Mouse (Mus musculus) heart, postnatal 0 days (tissue): Measurements from ENCODE around the gene Cib4. TPM values are rescaled to one million over a fixed set of nuclear protein-coding genes. Genes with fewer than 3 reads are reported as not detected.

ENCODE experiments used
- ATAC-seq: fragments of 200-750 bp; cut with Nextera tagmentation; 2 replicates; pipeline ENCODE4 v1.8.0; 2017; ENCODE audit warnings: low read depth, moderate number of reproducible peaks, moderate library complexity; ENCODE audit not compliant: insufficient read depth
- DNase-seq: peaks from one replicate; pipeline ENCODE4 v3.0.0-alpha.2; 2016; ENCODE audit warnings: low spot score
- H3K27ac ChIP-seq: fragments of 300-500 bp; sonication (generic); 2 replicates; pipeline ENCODE4 v1.5.1; 2014; ENCODE audit warnings: low read depth, mild to moderate bottlenecking
- H3K27me3 ChIP-seq: fragments of 300-500 bp; sonication (generic); 2 replicates; pipeline ENCODE4 v1.6.1; 2014; ENCODE audit warnings: low read length, mixed read lengths; ENCODE audit not compliant: control insufficient read depth, insufficient read depth
- H3K36me3 ChIP-seq: fragments of 300-500 bp; sonication (generic); replicated peaks from 2 replicates; pipeline ENCODE4 v1.6.1; 2014; ENCODE audit warnings: low read length, mixed read lengths; ENCODE audit not compliant: control insufficient read depth, insufficient read depth
- H3K4me1 ChIP-seq: fragments of 300-500 bp; sonication (generic); 2 replicates; pipeline ENCODE4 v1.6.1; 2014; ENCODE audit warnings: antibody characterized with exemption; ENCODE audit not compliant: control insufficient read depth, insufficient read depth
- H3K4me2 ChIP-seq: fragments of 300-500 bp; sonication (generic); 2 replicates; pipeline ENCODE4 v1.6.1; 2014; ENCODE audit warnings: low read depth, mild to moderate bottlenecking, low read length, moderate library complexity
- H3K4me3 ChIP-seq: fragments of 300-500 bp; sonication (generic); 2 replicates; pipeline ENCODE4 v1.5.1; 2014; ENCODE audit warnings: low read depth, low read length
- H3K9ac ChIP-seq: fragments of 300-500 bp; sonication (generic); replicated peaks from 2 replicates; pipeline ENCODE4 v1.6.1; 2014; ENCODE audit warnings: low read depth, low read length, mixed read lengths
- H3K9me3 ChIP-seq: fragments of 300-500 bp; sonication (generic); replicated peaks from 2 replicates; pipeline ENCODE4 v1.6.1; 2016; ENCODE audit warnings: low read length; ENCODE audit not compliant: control insufficient read depth
- CTCF ChIP-seq: IDR thresholded peaks from 2 replicates; pipeline ENCODE4 v1.5.1; 2016; ENCODE audit warnings: antibody characterized with exemption, control low read depth, low read depth
- EP300 ChIP-seq: IDR thresholded peaks from 2 replicates; pipeline ENCODE4 v1.6.1; 2016; ENCODE audit warnings: antibody characterized with exemption, low read depth
- WGBS: fragments of 180-500 bp; shearing (Covaris S2); extraction: QIAGEN DNeasy Blood & Tissue Kit; methylation state at CpG from one replicate; pipeline ENCODE4 v1.1.7; 2014; 5-methylcytosine and 5-hydroxymethylcytosine counted together
- polyA plus RNA-seq: library from polyadenylated mRNA; unstranded; fragments of >200 nt; fragmentation: Nextera tagmentation; extraction: Ambion mirVana; gene quantifications from 2 replicates; pipeline ENCODE4 v1.2.1, GENCODE M21; 2015
- total RNA-seq: library from RNA; depleted of rRNA; stranded (reverse); fragments of >200 nt; gene quantifications from 2 replicates; pipeline ENCODE4 v1.2.3, GENCODE M21; 2014; ENCODE audit warnings: low replicate concordance

Cib4 gene
- total and polyA plus RNA-seq, 2 experiments from 2014 or later = not detected

GRCm38 (mm10) chr5:30496821-30497220 lies 48.8 kb downstream of the Cib4 start:
- H3K4me2 ChIP-seq = no peak overlapping the region
- DNase-seq (no peak), ATAC-seq (no peak)
- no peaks in the 10 kb centered on the region for H3K36me3 ChIP-seq
- WGBS = 75% methylated on average over 8 of the region's 8 CpGs
- H3K9me3 ChIP-seq = no peaks in the 10 kb centered on the region
- H3K27me3 ChIP-seq = no peaks in the 10 kb centered on the region
- no peak overlapping the region for H3K4me3 ChIP-seq
- H3K27ac ChIP-seq = no peak overlapping the region
- H3K4me1 ChIP-seq = no peaks in the 10 kb centered on the region
- H3K9ac ChIP-seq = no peak overlapping the region
- TF ChIP-seq EP300 (no peak), CTCF (no peak)

GRCm38 (mm10) chr5:30495288-30495687 lies 50.3 kb downstream of the Cib4 start:
- H3K27ac ChIP-seq = no peak overlapping the region
- H3K27me3 ChIP-seq = no peaks in the 10 kb centered on the region
- no peak overlapping the region for H3K4me2 ChIP-seq
- no peak for DNase-seq
- H3K9me3 ChIP-seq = no peaks in the 10 kb centered on the region
- no peak overlapping the region for H3K9ac ChIP-seq
- no peak for ATAC-seq
- 57% methylated on average over 2 of the region's 2 CpGs for WGBS
- no peaks in the 10 kb centered on the region for H3K4me1 ChIP-seq
- H3K4me3 ChIP-seq = no peak overlapping the region
- TF ChIP-seq CTCF (no peak), EP300 (no peak)
- H3K36me3 ChIP-seq = no peaks in the 10 kb centered on the region

GRCm38 (mm10) chr5:30494606-30495005 lies 51.0 kb downstream of the Cib4 start:
- Histone ChIP-seq H3K36me3 (no peaks in the 10 kb centered on the region), H3K27ac (no peak overlapping the region), H3K9ac (no peak overlapping the region), H3K4me2 (no peak overlapping the region), H3K27me3 (no peaks in the 10 kb centered on the region), H3K9me3 (no peaks in the 10 kb centered on the region), H3K4me1 (no peaks in the 10 kb centered on the region), H3K4me3 (no peak overlapping the region)
- DNase-seq (no peak), ATAC-seq (no peak)
- TF ChIP-seq CTCF (no peak), EP300 (no peak)
- 78% methylated on average over 7 of the region's 7 CpGs for WGBS

DNA sequence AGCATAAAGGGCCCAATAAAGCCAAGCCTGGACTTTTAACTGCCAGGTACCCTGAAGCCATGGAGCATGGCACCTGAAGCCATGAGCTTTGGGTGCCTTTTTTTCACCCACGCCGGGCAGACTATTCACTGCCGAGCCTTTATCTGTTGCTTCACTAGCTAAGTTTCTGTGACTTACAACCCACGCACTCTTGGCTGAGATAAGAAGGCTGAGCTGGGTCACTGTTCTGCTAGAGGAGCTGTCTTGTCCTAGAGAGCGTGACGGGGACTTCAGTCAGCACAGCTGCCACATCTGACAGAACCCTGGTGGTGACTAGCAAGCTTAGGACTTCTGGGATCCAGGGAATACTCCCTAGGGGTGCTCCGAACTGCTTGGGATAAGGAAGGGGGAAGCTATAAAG lies 51.9 kb downstream of the Cib4 start:
- Histone ChIP-seq H3K36me3 (no peaks in the 10 kb centered on the region), H3K4me1 (no peaks in the 10 kb centered on the region), H3K4me2 (no peak overlapping the region), H3K9ac (no peak overlapping the region), H3K4me3 (no peak overlapping the region), H3K9me3 (no peaks in the 10 kb centered on the region), H3K27ac (no peak overlapping the region), H3K27me3 (no peaks in the 10 kb centered on the region)
- 24% methylated on average over 7 of the region's 7 CpGs for WGBS
- TF ChIP-seq EP300 = no peak
- no peak for TF ChIP-seq CTCF
- DNase-seq (no peak), ATAC-seq (0 out of 2 replicates have a peak, but pooled peaks have one; percentile 50)

DNA sequence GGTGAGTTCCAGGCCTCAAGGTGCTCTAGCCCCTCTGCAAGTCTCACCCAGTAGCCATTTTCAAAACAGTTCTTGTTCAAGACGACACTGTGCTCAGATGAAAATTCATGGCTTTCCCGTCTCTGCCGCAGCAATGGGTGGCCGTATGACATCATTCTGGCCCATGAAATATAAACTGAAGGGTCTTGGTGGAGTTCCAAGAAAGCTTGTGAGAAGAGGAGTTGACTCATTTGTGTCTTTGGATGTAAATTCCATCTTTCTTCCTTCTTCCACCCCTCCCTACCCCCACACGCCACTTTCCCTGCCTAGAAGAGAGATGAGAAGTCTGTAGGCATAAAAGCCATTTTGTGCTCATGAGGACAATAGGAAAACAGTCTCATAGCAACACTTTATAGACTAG lies 54.8 kb downstream of the Cib4 start:
- Histone ChIP-seq H3K9me3 (no peaks in the 10 kb centered on the region), H3K36me3 (no peaks in the 10 kb centered on the region), H3K4me3 (no peak overlapping the region), H3K9ac (no peak overlapping the region), H3K27me3 (no peaks in the 10 kb centered on the region), H3K4me2 (no peak overlapping the region), H3K27ac (no peak overlapping the region), H3K4me1 (no peaks in the 10 kb centered on the region)
- DNase-seq (no peak), ATAC-seq (no peak)
- TF ChIP-seq CTCF = no peak
- TF ChIP-seq EP300 = no peak
- WGBS = 71% methylated on average over 5 of the region's 5 CpGs

DNA sequence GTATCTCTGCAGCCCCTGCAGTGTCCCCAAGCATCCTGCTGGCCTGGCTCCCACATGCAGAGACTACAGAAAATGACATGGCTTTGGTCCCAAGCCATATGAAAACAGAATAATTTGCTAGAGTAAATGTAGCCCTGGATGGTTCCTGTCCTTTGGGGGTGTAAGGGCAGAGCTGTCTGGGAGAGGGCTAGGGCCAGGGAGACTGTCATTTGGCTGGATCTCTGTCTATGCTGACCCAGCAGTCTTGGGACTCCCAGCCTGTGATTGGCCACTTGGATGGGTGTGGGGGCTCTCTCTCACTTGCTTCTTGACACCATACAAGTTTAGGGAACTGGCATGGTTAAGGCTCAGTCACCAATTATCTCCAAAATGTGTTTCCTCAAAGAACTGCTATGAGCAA lies 55.4 kb downstream of the Cib4 start:
- ATAC-seq = no peak
- H3K9me3 ChIP-seq = no peaks in the 10 kb centered on the region
- no peaks in the 10 kb centered on the region for H3K27me3 ChIP-seq
- no peak for DNase-seq
- TF ChIP-seq EP300 = no peak
- TF ChIP-seq CTCF = no peak
- no peak overlapping the region for H3K4me2 ChIP-seq
- no peaks in the 10 kb centered on the region for H3K4me1 ChIP-seq
- no peaks in the 10 kb centered on the region for H3K36me3 ChIP-seq
- H3K27ac ChIP-seq = no peak overlapping the region
- H3K9ac ChIP-seq = no peak overlapping the region
- no peak overlapping the region for H3K4me3 ChIP-seq
